Mouse (Mus musculus) MEL (cell line): ENCODE data around the gene Tnfsf13b.

Experiments
- CHD1 ChIP-seq: IDR thresholded peaks from 2 replicates; pipeline ENCODE4 v1.6.1; 2012; ENCODE audit warnings: low read depth, mild to moderate bottlenecking, inconsistent platforms, low read length, improper control_type of control experiment
- CTCF ChIP-seq, 3 experiments: IDR thresholded peaks in 2 of 3; conservative IDR thresholded peaks in 1 of 3; 2 replicates each; pipeline ENCODE4 v1.5.1; 2011 to 2012; ENCODE audit warnings: low read length in 3 of 3, low read depth in 2 of 3, mild to moderate bottlenecking in 2 of 3, improper control_type of control experiment in 1 of 3, inconsistent platforms in 1 of 3, mixed read lengths in 1 of 3, moderate library complexity in 1 of 3; ENCODE audit not compliant: control insufficient read depth in 1 of 3, insufficient read depth in 1 of 3, poor library complexity in 1 of 3, severe bottlenecking in 1 of 3
- ETS1 ChIP-seq: IDR thresholded peaks from 2 replicates; pipeline ENCODE4 v1.6.1; 2012; ENCODE audit warnings: low read depth, mild to moderate bottlenecking, inconsistent platforms, low read length, improper control_type of control experiment, moderate library complexity
- MAFK ChIP-seq: IDR thresholded peaks from 2 replicates; pipeline ENCODE4 v1.6.1; 2011; ENCODE audit warnings: low read depth, mild to moderate bottlenecking, low read length, improper control_type of control experiment, borderline replicate concordance
- MYB ChIP-seq: IDR thresholded peaks from 2 replicates; pipeline ENCODE4 v1.6.1; 2011; ENCODE audit warnings: mild to moderate bottlenecking, low read depth, low read length, improper control_type of control experiment
- MYC ChIP-seq: IDR thresholded peaks from 2 replicates; pipeline ENCODE4 v1.6.1; 2011; ENCODE audit warnings: low read depth, mild to moderate bottlenecking, low read length, improper control_type of control experiment, moderate library complexity
- POLR2A ChIP-seq, 2 experiments: IDR thresholded peaks; 2 replicates each; pipeline ENCODE4 v1.6.1; 2011 to 2012; ENCODE audit warnings: low read length in 2 of 2, mild to moderate bottlenecking in 2 of 2, control low read depth in 1 of 2, improper control_type of control experiment in 1 of 2, low read depth in 1 of 2, moderate library complexity in 1 of 2; ENCODE audit not compliant: control insufficient read depth in 1 of 2, insufficient read depth in 1 of 2, poor library complexity in 1 of 2
- SIN3A ChIP-seq: IDR thresholded peaks from 2 replicates; pipeline ENCODE4 v1.6.1; 2012; ENCODE audit warnings: low read length, improper control_type of control experiment, inconsistent platforms

- TF ChIP-seq CHD1: no peak
- TF ChIP-seq MAFK: no peak
- no peak for TF ChIP-seq POLR2A (IDR thresholded peaks at IDR 0.05; ENCODE audit: control insufficient read depth in 1 of 2, insufficient read depth in 1 of 2, low read depth in 1 of 2, low read length in 2 of 2, poor library complexity in 1 of 2)
- TF ChIP-seq SIN3A: no peak
- TF ChIP-seq MYC: no peak
- no peak for TF ChIP-seq MYB
- no peak for TF ChIP-seq CTCF (IDR thresholded peaks at IDR 0.05 in 2 of 3, conservative IDR thresholded peaks at IDR 0.05 in 1 of 3; ENCODE audit: control insufficient read depth in 1 of 3, insufficient read depth in 1 of 3, low read depth in 2 of 3, low read length in 3 of 3, poor library complexity in 1 of 3, severe bottlenecking in 1 of 3)
- TF ChIP-seq ETS1: no peak
Measured at GRCm38 (mm10) chr8:9975276-9975675, 31.0 kb upstream of the Tnfsf13b start.
